Mouse (Mus musculus) thymus, postnatal 25 days (tissue): ENCODE measurements at regions not wholly inside any gene's neighbourhood (a gene's known extent, or its start where the extent isn't known, plus 50 kb on each side); places are given as distances from the start of the nearest gene placed in this dataset.
A peak's percentile ranks its signal among the peaks of the same experiment; 100 is the strongest.

Source experiments
- DNase-seq: peaks from one replicate; pipeline ENCODE4 v3.0.0; 2022

DNA sequence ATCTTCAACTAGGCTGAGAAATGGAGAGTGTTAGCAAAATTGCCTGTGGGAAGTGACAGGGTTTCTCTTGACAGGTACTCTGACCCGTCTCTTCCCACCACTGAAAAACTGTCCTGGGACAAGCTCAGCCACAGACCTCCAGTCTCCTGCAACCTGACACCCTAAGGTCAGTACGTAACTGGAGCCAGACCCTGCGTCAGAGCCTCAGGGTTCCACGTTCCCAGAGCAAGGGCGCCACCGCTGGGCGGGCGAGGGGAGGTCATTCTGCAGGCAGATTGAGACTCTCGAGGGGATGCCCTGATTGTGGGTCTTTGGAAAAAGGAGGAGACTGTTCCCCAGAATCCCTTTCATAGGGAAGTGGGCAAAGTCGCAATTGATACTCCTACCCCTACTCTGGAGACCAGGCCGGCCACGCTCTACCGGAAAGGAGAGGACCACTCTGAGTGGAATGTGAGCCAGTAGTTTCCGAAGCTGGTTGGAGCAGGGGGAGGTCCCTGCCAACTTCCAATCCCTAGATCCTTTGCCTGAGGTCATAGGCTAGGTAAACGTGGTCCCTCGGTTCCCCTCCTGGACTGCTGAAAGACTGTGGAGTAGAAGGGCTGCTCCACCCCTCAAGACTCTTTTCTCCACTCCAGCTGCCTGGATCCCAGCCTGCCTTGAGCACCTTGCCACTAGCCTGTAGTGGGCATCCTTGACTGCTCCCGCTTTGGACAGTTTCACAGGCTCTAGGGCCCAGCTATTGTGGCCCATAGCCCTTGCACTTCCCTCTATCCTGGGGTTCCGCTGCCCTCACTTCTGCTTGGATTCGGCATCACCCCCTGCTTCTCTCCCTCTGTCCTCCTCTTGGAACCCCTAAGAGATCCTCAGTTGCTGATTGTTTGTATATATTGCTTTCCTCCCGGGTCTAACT lies 61.0 kb upstream of the Lpcat1 start:
- DNase-seq = peak; percentile 9

DNA sequence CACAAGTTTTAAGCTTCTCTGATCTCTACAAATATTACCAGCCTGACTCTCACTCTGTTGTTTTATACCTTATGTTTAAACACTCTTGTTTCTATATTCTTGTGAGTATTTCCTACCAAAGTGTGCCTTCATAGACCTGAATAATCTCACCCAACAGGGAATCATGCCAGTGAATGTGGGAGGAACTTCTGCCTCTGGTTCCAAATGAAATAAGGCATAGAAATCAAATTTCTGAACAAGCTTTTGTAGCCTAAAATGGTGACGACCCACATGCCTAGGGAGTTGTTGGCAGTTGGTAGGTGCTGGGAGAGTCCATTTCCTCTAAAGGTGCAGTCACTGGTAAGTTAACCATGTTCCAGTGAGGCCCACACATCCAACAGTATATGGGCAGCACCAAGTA lies 66.1 kb upstream of the Lpcat1 start:
- DNase-seq = no peak

DNA sequence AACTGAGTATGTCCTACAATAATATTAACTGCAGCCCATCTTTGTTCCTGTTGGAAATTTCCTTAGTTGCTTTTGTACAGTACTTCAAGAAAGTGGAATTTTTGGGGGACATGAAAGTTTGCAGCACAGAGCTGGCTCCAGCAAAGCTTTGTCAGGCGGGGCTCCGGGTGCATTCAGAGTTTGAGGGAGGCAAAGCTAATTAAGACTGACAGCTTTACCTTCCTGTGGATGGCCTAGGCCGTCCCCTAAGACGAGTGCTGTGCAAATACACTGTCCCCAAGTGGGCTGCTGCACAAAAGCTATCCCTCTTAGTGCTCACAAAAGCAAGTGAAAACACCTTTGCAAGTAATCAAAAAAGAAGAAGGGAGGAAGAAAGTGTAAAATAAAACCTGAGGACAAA lies 68.7 kb upstream of the Ndufs6 start:
- no peak for DNase-seq

DNA sequence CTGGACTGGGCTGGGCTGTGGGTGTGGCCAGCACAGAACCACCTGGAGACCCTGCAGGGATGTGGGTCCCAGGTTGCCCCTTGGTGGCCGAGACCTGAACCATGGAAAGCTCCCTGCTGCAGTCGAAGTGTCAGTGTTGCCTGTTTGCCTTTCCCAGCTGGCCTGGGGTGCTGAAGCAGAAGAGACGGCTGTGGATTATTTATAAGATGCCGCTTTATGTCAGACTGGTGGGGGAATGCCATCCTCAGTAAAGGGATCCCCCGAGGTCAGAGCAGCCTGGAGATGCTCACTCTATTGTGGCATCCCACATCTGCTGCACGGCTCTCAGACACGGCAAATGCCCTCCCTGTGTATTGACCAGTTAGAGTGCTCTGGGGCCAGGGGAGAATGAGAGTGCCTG lies 67.5 kb upstream of the Ndufs6 start:
- no peak for DNase-seq

DNA sequence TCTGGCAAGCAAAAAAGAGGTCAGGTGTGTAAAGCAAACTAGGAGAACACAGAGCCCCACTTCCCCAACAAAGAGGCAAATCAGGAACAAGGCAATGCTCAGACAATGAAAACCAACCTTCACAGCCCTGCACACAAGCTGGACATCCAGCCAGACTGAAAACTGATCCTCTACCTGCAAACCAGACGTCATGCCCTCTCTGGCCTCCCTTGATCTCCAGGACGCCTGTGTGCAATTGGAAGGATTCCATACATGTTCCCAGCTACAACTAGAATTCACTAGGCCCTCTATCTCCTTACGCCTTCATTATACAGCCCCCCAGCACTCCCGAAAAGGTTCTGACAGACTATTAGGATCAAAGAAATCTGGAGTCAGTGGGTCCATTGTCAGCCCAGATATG lies 60.7 kb upstream of the Ndufs6 start:
- no peak for DNase-seq

DNA sequence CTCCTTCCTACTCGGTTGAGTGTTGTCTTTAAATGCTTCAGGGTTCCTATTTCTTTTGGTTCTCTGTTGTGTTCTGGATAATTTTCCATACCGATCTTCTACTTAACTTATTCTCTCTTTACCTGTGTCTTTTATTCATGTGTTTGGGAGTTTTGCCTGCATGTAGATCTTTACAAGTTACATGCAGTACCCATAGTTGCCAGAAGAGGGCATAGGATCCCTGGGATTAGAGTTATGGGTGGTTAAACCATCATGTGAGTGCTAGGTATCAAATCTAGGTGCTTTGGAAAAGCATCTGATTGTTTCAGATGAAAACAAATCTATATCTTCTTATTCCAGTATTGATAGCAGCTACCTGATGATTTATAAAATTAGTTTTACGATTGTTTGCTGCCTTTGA lies 55.2 kb upstream of the Ndufs6 start:
- peak; percentile 30 for DNase-seq
